Mouse (Mus musculus): ENCODE measurements around the gene Rptor.

Rptor gene

GRCm38 (mm10) chr11:119855999-119856398 is 253.3 kb downstream of the Rptor start:
- no peak for DNase-seq (ENCODE audit: low read depth, low spot score)

GRCm38 (mm10) chr11:119862523-119863299 is 260.0 kb downstream of the Rptor start:
- DNase-seq (ENCODE audit: low read depth, low spot score), result no peak

GRCm38 (mm10) chr11:119863421-119863821 is 260.7 kb downstream of the Rptor start:
- no peak for DNase-seq (ENCODE audit: low read depth, low spot score)

GRCm38 (mm10) chr11:119866837-119867236 is 264.1 kb downstream of the Rptor start:
- no peak for DNase-seq (ENCODE audit: low read depth, low spot score)

GRCm38 (mm10) chr11:119868138-119868537 is 265.4 kb downstream of the Rptor start:
- no peak for DNase-seq (ENCODE audit: low read depth, low spot score)

GRCm38 (mm10) chr11:119868556-119868955 is 265.9 kb downstream of the Rptor start:
- DNase-seq (ENCODE audit: low read depth, low spot score), result no peak

GRCm38 (mm10) chr11:119871141-119871540 is 268.4 kb downstream of the Rptor start:
- DNase-seq (ENCODE audit: low read depth, low spot score), result no peak

- no peak for DNase-seq (ENCODE audit: low read depth, low spot score)
Observed at GRCm38 (mm10) chr11:119873643-119874042, 270.9 kb downstream of the Rptor start.

GRCm38 (mm10) chr11:119874841-119875240 is 272.1 kb downstream of the Rptor start:
- DNase-seq (ENCODE audit: low read depth, low spot score), result no peak

GRCm38 (mm10) chr11:119875685-119876084 is 273.0 kb downstream of the Rptor start:
- DNase-seq (ENCODE audit: low read depth, low spot score), result no peak

- no peak for DNase-seq (ENCODE audit: low read depth, low spot score)
Observed at GRCm38 (mm10) chr11:119877124-119877523, 274.4 kb downstream of the Rptor start.

GRCm38 (mm10) chr11:119879573-119879972 is 276.9 kb downstream of the Rptor start:
- DNase-seq (ENCODE audit: low read depth, low spot score), result no peak

GRCm38 (mm10) chr11:119883646-119884045 is 280.9 kb downstream of the Rptor start:
- no peak for DNase-seq (ENCODE audit: low read depth, low spot score)

- DNase-seq (ENCODE audit: low read depth, low spot score), result no peak
Observed at GRCm38 (mm10) chr11:119889966-119890365, 287.3 kb downstream of the Rptor start.

GRCm38 (mm10) chr11:119891601-119892215 is 289.0 kb downstream of the Rptor start:
- DNase-seq (ENCODE audit: low read depth, low spot score), result no peak

GRCm38 (mm10) chr11:119893667-119894236 is 291.0 kb downstream of the Rptor start:
- DNase-seq (ENCODE audit: low read depth, low spot score), result no peak

- peak; percentile 54 for DNase-seq (ENCODE audit: low read depth, low spot score)
Observed at GRCm38 (mm10) chr11:119894634-119895033, 291.9 kb downstream of the Rptor start.

GRCm38 (mm10) chr11:119897041-119897440 is 294.3 kb downstream of the Rptor start:
- no peak for DNase-seq (ENCODE audit: low read depth, low spot score)

- no peak for DNase-seq (ENCODE audit: low read depth, low spot score)
Observed at GRCm38 (mm10) chr11:119898976-119899375, 296.3 kb downstream of the Rptor start.

- DNase-seq (ENCODE audit: low read depth, low spot score), result no peak
Observed at GRCm38 (mm10) chr11:119901174-119901573, 298.5 kb downstream of the Rptor start.

- DNase-seq (ENCODE audit: low read depth, low spot score), result no peak
Observed at GRCm38 (mm10) chr11:119902891-119903290, 300.2 kb downstream of the Rptor start.

GRCm38 (mm10) chr11:119904621-119905286 is 302.0 kb downstream of the Rptor start:
- peak; percentile 69 for DNase-seq (ENCODE audit: low read depth, low spot score)
